Mouse (Mus musculus): ENCODE measurements around the gene Plb1. TPM values are rescaled to one million over a fixed set of nuclear protein-coding genes. Genes with fewer than 3 reads are reported as not detected.

Plb1 gene
- polyA plus RNA-seq (2011; ENCODE audit: insufficient read depth, insufficient read length, low replicate concordance, missing spikeins) = not detected in 2 replicates

GRCm38 (mm10) chr5:32232474-32232873 lies at the start of gene Plb1:
Gene Plb1 (plus strand): TSS chr5:32232708.
- no peak within 1 kb of the TSS for H3K27ac ChIP-seq (ENCODE audit: control insufficient read depth, insufficient read depth, low read depth, low read length, poor library complexity)
- no peaks in the 10 kb centered on the region for H3K4me1 ChIP-seq (ENCODE audit: control insufficient read depth, insufficient read depth, low read length)
- TF ChIP-seq POLR2A (IDR thresholded peaks at IDR 0.05; ENCODE audit: borderline replicate concordance, control insufficient read depth, low read depth, low read length) = no peak
- no peak for TF ChIP-seq CTCF (IDR thresholded peaks at IDR 0.05; ENCODE audit: control insufficient read depth, insufficient read depth, low read length)
- WGBS = 70% methylated on average over 9 of the region's 9 CpGs
- no peak within 1 kb of the TSS for H3K4me3 ChIP-seq (replicated peaks; ENCODE audit: control insufficient read depth, low read depth, low read length)

GRCm38 (mm10) chr5:32182885-32183629 lies 49.5 kb upstream of the Plb1 start:
- Histone ChIP-seq H3K27ac (ENCODE audit: control insufficient read depth, insufficient read depth, low read depth, low read length, poor library complexity) (no peak overlapping the region), H3K4me3 (replicated peaks; ENCODE audit: control insufficient read depth, low read depth, low read length) (no peak overlapping the region), H3K4me1 (ENCODE audit: control insufficient read depth, insufficient read depth, low read length) (no peaks in the 10 kb centered on the region)
- 77% methylated on average over 4 of the region's 4 CpGs for WGBS
- TF ChIP-seq POLR2A (IDR thresholded peaks at IDR 0.05; ENCODE audit: borderline replicate concordance, control insufficient read depth, low read depth, low read length) (no peak), CTCF (IDR thresholded peaks at IDR 0.05; ENCODE audit: control insufficient read depth, insufficient read depth, low read length) (no peak)

GRCm38 (mm10) chr5:32187717-32188116 lies 44.8 kb upstream of the Plb1 start:
- TF ChIP-seq CTCF (IDR thresholded peaks at IDR 0.05; ENCODE audit: control insufficient read depth, insufficient read depth, low read length) (no peak), POLR2A (IDR thresholded peaks at IDR 0.05; ENCODE audit: borderline replicate concordance, control insufficient read depth, low read depth, low read length) (no peak)
- H3K4me3 ChIP-seq (replicated peaks; ENCODE audit: control insufficient read depth, low read depth, low read length) = no peak overlapping the region
- H3K4me1 ChIP-seq (ENCODE audit: control insufficient read depth, insufficient read depth, low read length) = no peaks in the 10 kb centered on the region
- no peak overlapping the region for H3K27ac ChIP-seq (ENCODE audit: control insufficient read depth, insufficient read depth, low read depth, low read length, poor library complexity)
- WGBS = 77% methylated on average over 11 of the region's 11 CpGs

GRCm38 (mm10) chr5:32191259-32191658 lies 41.2 kb upstream of the Plb1 start:
- WGBS = 86% methylated on average over 5 of the region's 5 CpGs
- H3K4me3 ChIP-seq (replicated peaks; ENCODE audit: control insufficient read depth, low read depth, low read length) = no peak overlapping the region
- H3K27ac ChIP-seq (ENCODE audit: control insufficient read depth, insufficient read depth, low read depth, low read length, poor library complexity) = no peak overlapping the region
- TF ChIP-seq POLR2A (IDR thresholded peaks at IDR 0.05; ENCODE audit: borderline replicate concordance, control insufficient read depth, low read depth, low read length) (no peak), CTCF (IDR thresholded peaks at IDR 0.05; ENCODE audit: control insufficient read depth, insufficient read depth, low read length) (no peak)
- no peaks in the 10 kb centered on the region; the same call in 1 of the 2 replicates for H3K4me1 ChIP-seq (ENCODE audit: control insufficient read depth, insufficient read depth, low read length)

DNA sequence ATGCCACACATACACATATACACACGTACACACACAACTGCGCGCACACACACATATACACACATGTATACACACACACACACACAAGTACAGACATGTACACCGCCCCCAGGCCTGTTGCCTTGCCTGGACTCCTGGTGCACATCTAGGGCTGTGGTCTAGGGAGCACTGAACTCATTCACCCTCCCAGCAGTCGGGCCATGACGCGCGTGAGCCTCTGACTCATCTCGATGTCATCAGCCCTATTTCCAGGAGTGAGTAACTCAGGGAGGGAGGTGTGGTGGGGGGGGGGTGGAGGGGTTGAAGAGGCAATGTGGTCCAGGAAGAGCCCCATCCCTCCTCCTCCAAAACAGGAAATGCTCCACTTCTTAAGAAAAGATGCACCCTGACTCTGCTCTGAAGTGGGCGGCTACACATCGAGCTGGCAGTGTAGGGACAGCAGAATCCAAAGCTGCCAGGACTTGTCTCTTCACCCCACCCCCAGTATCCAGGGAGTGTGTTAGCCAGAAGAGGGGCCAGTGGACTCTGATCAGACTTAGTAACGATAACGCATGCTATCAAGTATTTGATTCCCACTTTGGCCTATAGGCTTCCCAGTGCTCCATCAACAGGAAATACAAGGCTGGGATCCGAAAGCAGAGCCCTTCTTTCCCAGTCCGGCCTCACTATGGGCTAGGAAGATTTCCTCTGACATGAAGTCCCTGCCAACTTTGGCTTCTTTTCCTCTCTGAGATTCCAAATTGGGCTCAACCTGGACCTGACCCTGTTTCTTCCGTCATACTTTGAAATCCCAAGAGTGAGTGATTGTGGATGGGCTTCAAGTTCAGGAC lies 40.3 kb upstream of the Plb1 start:
- H3K27ac ChIP-seq (ENCODE audit: control insufficient read depth, insufficient read depth, low read depth, low read length, poor library complexity) = no peak overlapping the region
- no peaks in the 10 kb centered on the region; the same call in 1 of the 2 replicates for H3K4me1 ChIP-seq (ENCODE audit: control insufficient read depth, insufficient read depth, low read length)
- 69% methylated on average over 16 of the region's 16 CpGs for WGBS
- TF ChIP-seq POLR2A (IDR thresholded peaks at IDR 0.05; ENCODE audit: borderline replicate concordance, control insufficient read depth, low read depth, low read length) (no peak), CTCF (IDR thresholded peaks at IDR 0.05; ENCODE audit: control insufficient read depth, insufficient read depth, low read length) (no peak)
- H3K4me3 ChIP-seq (replicated peaks; ENCODE audit: control insufficient read depth, low read depth, low read length) = no peak overlapping the region

DNA sequence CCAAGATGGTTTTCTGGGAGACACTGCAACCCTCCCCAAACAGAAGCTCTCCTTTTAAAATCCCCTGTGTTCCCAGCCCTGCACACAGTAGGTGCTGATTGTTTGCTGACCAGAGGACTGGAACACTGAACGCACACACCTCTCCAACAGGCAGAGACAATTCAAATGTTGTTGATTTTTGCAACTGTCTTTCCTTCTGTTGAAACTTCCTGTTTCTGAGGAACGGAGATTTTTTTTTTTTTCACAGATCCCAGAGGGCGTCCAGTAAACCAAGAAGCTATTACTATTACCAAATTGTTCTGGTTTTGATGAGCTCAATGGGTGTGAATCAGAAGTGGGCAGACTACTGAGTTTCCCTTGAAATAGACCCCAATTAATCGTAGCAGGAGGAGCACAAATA lies 38.3 kb upstream of the Plb1 start:
- Histone ChIP-seq H3K27ac (ENCODE audit: control insufficient read depth, insufficient read depth, low read depth, low read length, poor library complexity) (no peak overlapping the region), H3K4me3 (replicated peaks; ENCODE audit: control insufficient read depth, low read depth, low read length) (no peak overlapping the region), H3K4me1 (ENCODE audit: control insufficient read depth, insufficient read depth, low read length) (no peaks in the 10 kb centered on the region; the same call in 1 of the 2 replicates)
- WGBS = 14% methylated on average over 4 of the region's 4 CpGs
- TF ChIP-seq CTCF (IDR thresholded peaks at IDR 0.05; ENCODE audit: control insufficient read depth, insufficient read depth, low read length) (no peak), POLR2A (IDR thresholded peaks at IDR 0.05; ENCODE audit: borderline replicate concordance, control insufficient read depth, low read depth, low read length) (no peak)

GRCm38 (mm10) chr5:32195857-32196609 lies 36.5 kb upstream of the Plb1 start:
- WGBS = 43% methylated on average over 12 of the region's 12 CpGs
- no peaks in the 10 kb centered on the region; the same call in 1 of the 2 replicates for H3K4me1 ChIP-seq (ENCODE audit: control insufficient read depth, insufficient read depth, low read length)
- H3K27ac ChIP-seq (ENCODE audit: control insufficient read depth, insufficient read depth, low read depth, low read length, poor library complexity) = no peak overlapping the region
- no peak overlapping the region for H3K4me3 ChIP-seq (replicated peaks; ENCODE audit: control insufficient read depth, low read depth, low read length)
- TF ChIP-seq POLR2A (IDR thresholded peaks at IDR 0.05; ENCODE audit: borderline replicate concordance, control insufficient read depth, low read depth, low read length) (no peak), CTCF (IDR thresholded peaks at IDR 0.05; ENCODE audit: control insufficient read depth, insufficient read depth, low read length) (no peak)

All from bone marrow, adult 2 months (tissue).